Mouse (Mus musculus): Measurements from ENCODE around the gene Scp2. TPM values are rescaled to one million over a fixed set of nuclear protein-coding genes. Genes with fewer than 3 reads are reported as not detected.

The Scp2 gene
- total RNA-seq, 4 experiments from 2014 or later = 114 to 126 (median 123) TPM

GRCm38 (mm10) chr4:108060774-108061173, 84.0 kb downstream of the Scp2 start:
- DNase-seq (ENCODE audit: low spot score in 2 of 2) = no peak

- peak; percentile 36 to 50 for DNase-seq (ENCODE audit: low spot score in 2 of 2)
Measured at GRCm38 (mm10) chr4:108059601-108060379, 85.0 kb downstream of the Scp2 start.

GRCm38 (mm10) chr4:108058166-108058565, 86.6 kb downstream of the Scp2 start:
- peak in 1 of 2 experiments; percentile 77 for DNase-seq (ENCODE audit: low spot score in 2 of 2)

DNA sequence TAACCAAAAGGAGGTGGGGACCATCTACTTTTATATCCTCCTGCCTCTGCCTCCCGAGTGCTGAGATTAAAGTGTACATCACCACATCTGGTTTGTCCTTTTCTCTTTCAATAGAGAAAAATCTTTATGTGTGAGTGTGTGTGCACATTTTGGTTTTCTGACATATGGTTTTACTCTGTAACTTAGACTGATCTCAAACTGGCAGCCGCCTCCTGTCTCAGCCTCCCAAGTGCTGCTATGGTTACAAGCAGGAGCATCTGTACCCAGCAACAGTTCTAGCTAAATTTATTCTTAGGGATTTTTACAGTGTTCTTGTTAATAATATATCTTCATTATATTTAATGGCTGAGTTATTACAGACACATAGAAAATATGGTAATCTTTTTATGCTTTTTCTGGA, 87.6 kb downstream of the Scp2 start:
- DNase-seq (ENCODE audit: low spot score in 2 of 2) = peak in 1 of 2 experiments; percentile 47

GRCm38 (mm10) chr4:108055873-108056272, 88.9 kb downstream of the Scp2 start:
- DNase-seq (ENCODE audit: low spot score in 2 of 2) = no peak

- no peak for DNase-seq (ENCODE audit: low spot score in 2 of 2)
Measured at GRCm38 (mm10) chr4:108052673-108053072, 92.1 kb downstream of the Scp2 start.

GRCm38 (mm10) chr4:108051687-108052274, 93.0 kb downstream of the Scp2 start:
- DNase-seq (ENCODE audit: low spot score in 2 of 2) = no peak

DNA sequence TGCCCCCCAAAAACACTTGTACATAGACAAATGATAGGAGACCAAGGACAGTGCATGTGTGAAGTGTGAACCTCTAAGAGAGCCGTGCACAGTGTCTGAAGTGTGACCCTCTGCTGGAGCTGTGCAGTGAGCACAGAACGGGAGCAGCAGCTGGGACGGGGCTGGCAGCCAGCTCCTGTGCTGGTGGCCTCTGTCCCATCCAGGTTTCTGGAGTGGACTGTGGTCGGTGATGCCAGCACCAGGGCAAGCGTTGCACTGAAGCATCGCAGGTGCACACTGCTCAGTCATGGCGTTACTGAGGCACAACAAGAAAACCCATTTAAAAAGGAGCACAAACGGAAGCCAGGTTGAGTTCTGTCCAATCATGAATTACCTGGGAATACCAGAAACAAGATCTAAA, 98.7 kb downstream of the Scp2 start:
- DNase-seq (ENCODE audit: low spot score in 2 of 2) = no peak

DNA sequence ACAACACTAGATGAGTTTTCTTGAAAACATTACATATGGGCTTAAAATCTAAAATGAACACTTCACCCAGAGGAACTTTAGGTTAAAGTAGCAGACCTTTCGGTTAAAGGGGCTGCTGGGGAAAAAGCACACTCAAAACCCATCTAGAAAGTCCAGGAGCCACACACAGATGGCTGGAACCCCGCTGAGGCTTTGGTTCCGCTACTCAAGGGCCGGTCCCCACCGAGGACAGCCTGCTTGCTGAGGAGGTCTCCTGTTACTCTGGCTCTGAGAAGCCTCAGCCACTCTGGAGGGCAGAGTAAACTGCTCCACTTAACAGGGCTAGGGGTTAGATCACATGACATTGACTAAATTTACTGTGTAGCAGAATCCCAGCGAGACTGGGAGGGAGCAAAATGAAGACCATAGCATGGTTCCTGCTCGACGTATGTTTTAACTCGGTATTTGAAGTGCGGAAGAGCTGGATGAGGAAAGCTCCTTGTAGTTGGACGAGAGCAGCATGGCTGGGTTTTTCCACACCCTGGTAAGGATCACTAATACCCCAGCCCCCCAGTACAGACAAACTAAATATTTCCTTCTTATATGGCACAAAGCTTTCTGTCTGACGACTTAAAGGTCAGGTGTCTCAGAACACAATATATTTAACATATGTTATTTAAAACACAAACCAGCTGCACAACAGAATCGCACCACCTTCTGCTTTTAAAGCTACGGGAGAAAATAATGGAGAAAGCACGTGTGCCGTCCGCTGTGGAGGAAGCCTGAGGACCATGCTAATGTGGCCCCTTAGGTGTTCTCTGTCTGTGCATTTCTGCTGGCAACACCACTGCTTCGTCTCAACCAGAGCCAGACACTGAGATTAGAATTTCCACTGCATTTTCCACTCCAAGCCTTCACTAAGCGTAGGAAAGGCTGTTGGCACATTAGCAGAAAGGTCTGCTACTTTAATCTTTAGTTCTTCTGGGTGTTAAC, 99.4 kb downstream of the Scp2 start:
- DNase-seq (ENCODE audit: low spot score in 2 of 2) = no peak

DNA sequence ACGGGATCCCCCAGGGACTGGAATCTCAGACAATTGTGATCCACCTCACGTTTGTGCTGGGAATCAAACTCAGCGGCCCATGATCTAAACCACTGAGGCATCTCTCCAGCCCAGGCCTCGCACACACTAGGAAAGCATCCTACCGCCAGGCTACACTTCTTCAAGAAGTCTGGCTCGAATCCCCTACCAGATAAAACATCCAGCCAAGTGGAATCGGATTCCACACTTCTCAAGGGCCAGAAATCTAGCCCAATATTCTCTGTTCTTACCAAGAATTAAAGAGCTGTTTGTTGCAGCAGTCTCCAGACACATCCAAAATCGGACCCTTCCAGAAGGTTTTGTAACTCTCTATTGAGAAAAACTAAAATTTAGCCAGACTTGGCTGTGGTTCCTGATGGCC, 107.8 kb downstream of the Scp2 start:
- no peak for DNase-seq (ENCODE audit: low spot score in 2 of 2)

DNA sequence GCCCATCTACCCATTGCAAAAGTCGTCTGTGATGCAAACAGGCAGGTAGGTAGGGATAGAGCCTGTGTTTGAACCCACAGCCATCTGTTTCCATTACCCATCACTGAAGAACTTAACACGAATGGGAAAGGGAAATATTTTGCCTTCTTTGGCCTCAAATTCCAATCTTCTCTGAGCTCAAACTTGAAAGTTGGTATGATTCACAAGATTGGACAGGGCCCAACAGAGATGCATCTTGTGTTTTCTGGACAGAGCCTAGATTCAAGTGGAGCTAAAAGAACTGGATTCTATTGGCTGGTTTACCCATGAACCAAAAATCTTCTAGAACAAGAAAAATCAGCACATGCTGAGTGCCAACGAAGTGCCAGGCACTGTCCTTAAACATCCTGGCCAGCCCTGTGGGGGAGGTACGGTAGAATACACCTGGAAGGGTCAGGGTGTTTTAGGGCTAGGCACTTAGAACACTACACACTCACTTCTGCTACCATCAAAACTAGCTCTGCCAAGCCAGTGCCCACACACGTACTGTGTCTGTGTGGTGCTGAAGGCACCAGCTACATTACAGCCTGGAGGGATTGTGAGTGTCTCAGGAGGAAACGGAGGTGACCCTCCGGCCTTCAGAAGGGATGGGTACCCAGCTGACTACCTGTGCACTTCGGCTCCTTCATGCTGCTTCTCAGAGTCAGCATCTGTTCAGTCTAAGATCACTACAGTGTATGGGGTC, 111.6 kb downstream of the Scp2 start:
- no peak for DNase-seq (ENCODE audit: low spot score in 2 of 2)

GRCm38 (mm10) chr4:108032352-108032849, 112.4 kb downstream of the Scp2 start:
- no peak for DNase-seq (ENCODE audit: low spot score in 2 of 2)

GRCm38 (mm10) chr4:108031502-108032351, 113.1 kb downstream of the Scp2 start:
- peak; percentile 47 to 54 for DNase-seq (ENCODE audit: low spot score in 2 of 2)

- no peak for DNase-seq (ENCODE audit: low spot score in 2 of 2)
Measured at GRCm38 (mm10) chr4:108030888-108031501, 113.8 kb downstream of the Scp2 start.

DNA sequence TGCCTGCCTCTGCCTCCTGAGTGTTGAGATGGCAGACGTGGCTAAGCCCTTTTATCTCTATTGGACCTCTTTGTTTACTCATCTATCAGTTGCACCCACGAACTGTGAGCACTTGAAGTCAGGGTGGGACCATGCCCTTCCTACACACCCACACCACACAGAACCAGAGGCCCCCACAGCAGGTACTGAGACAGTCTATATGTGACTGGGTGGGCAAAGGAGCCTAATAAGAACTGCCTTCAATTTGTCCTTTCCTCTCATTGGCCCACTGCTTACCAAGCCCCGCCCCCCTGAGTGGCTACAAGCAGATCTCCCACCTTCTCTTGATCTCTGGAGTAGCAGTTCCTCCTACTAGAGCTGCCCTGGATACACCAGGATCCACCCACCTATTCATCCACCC, 118.6 kb downstream of the Scp2 start:
- no peak for DNase-seq (ENCODE audit: low spot score in 2 of 2)

DNA sequence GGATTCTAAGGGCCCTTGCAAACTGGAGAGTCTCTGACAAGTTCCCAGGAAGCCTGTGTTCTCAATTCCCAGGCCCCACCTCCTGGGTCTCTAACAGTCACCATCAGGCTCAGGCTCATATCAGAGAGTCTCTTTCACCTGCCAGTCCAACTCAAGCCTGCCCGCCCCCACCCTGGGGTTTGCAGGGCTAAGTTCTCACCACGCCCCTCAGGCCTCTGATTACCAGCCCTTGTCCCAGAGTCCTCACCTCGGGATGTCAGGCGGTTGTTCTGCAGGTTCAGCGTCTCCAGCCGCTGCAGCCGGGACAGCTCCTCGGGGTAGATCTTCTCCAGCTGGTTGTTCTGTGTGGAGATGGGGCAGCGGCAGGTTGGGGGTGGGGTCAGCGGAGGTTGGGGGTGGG, 119.5 kb downstream of the Scp2 start:
- DNase-seq (ENCODE audit: low spot score in 2 of 2) = no peak

DNA sequence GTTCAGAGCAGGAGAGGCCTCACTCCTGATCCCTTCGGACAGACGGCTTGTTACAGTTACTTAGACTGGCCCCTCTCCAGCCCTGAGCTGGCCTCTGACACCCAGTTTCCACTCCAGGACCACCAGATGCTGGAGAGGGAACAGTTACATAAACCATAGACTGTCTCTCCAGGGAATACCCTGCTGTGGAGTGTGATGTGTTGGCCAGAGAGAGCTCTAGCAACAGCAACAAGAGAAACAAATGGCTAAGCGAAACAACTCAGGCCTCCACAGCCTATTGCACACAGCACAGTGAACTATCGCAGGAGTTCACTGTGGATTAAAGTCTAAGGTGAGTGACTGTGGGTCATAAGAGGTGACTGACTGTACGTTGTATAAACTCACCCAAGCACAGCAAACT, 120.2 kb downstream of the Scp2 start:
- DNase-seq (ENCODE audit: low spot score in 2 of 2) = no peak

GRCm38 (mm10) chr4:108023186-108023585, 121.6 kb downstream of the Scp2 start:
- no peak for DNase-seq (ENCODE audit: low spot score in 2 of 2)

DNA sequence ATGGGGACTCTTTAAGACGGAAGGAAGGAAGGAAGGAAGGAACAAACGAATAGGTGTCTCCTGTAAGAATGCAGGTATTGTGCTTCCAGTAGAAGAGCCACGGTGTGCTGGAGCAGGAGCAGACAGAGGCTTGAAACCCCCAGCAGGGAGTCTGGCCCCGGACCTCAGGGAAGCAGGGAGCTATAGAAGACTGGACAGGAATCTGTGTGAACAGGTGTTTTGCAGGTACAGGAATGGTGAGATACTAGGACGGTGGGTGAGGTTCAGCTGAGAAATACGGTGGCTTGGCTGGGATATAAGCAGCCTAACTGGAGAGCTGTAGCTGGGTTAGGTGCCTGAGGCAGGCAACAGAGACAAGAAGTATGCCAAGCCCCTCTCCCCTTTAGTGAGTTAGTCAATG, 124.6 kb downstream of the Scp2 start:
- no peak for DNase-seq (ENCODE audit: low spot score in 2 of 2)

Measured in left cerebral cortex, adult 8-10 months (tissue).